Mouse (Mus musculus): Measurements from ENCODE around the gene Ccdc89. TPM values are rescaled to one million over a fixed set of nuclear protein-coding genes. Genes with fewer than 3 reads are reported as not detected.
A peak's percentile ranks its signal among the peaks of the same experiment; 100 is the strongest.

Gene Ccdc89
- polyA plus RNA-seq, 1 experiment from 2014 or later: 2.2 TPM

DNA sequence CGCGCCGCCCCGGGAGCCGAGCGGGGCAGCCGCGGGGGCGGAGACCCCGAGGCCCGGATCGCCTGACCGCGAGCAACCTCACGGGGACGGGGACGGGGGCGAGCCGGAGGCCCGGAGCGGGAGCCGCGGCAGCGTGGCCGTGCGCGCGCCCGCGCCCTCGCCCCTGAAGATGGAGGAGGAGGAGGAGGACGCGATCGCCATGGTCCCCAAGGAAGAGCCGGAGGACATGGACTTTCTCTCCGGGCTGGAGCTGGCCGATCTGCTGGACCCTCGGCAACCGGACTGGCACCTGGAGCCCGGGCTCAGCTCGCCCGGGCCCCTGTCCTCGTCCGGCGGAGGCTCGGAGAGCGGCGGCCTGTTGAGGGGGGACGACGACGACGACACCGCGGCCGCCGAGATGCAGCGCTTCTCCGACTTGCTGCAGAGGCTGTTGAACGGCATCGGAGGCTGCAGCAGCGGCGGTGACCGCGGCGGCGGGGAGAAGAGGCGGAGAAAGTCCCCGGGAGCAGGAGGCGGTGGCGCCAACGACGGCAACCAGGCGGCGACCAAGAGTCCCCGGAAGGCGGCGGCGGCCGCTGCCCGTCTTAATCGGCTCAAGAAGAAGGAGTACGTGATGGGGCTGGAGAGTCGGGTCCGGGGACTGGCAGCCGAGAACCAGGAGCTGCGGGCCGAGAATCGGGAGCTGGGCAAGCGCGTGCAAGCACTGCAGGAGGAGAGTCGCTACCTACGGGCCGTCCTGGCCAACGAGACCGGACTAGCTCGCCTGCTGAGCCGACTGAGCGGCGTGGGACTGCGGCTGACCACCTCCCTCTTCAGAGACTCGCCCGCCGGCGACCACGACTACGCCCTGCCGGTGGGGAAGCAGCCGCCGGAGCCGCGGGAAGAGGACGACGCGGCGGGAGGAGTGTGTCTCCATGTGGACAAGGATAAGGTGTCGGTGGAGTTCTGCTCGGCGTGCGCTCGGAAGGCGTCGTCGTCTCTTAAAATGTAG, 17.0 kb downstream of the Ccdc89 start:
- H3K4me2 ChIP-seq: peak overlapping the region; percentile 98
- H3K27ac ChIP-seq: peak overlapping the region; percentile 98
- H3K4me3 ChIP-seq: peak overlapping the region; percentile 98
- no peaks in the 10 kb centered on the region for H3K27me3 ChIP-seq
- H3K9ac ChIP-seq: peak overlapping the region; percentile 97
- H3K4me1 ChIP-seq (replicated peaks): peaks cover 9% of the 10 kb centered on the region
- under 1% methylated on average over 95 of the region's 123 CpGs for WGBS
- H3K9me3 ChIP-seq: no peaks in the 10 kb centered on the region
- H3K36me3 ChIP-seq: peaks cover 3% of the 10 kb centered on the region; the same call in 1 of the 2 replicates
- ATAC-seq (ENCODE audit: low FRiP score): peak; percentile 76

DNA sequence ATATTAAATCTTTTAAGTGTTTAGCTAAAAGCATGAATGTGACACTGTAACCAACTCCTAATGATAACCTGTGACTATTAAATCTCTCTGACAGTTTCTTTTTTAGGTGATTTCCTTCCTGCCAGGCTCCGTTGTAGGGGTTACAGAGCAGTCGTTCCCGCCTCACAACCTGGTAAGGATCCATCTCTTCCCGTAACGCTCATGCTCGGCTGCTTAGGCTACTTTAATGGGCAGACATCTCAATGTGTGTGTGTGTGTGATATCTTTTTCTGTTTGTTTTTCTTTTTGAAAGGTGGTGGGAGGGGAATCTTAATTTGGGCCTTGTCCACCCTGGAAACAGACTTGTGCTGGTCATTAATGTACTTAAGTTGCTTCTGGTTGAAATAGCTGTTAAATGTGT, 17.8 kb downstream of the Ccdc89 start:
- no peak for ATAC-seq (ENCODE audit: low FRiP score)
- H3K27me3 ChIP-seq: no peaks in the 10 kb centered on the region
- peak overlapping the region; percentile 98 for H3K4me2 ChIP-seq
- peaks cover 9% of the 10 kb centered on the region for H3K4me1 ChIP-seq (replicated peaks)
- peak overlapping the region; percentile 97 for H3K9ac ChIP-seq
- peak overlapping the region; percentile 98 for H3K4me3 ChIP-seq
- peak overlapping the region; percentile 98; the same call in 1 of the 2 replicates for H3K27ac ChIP-seq
- no peaks in the 10 kb centered on the region for H3K9me3 ChIP-seq
- peaks cover 6% of the 10 kb centered on the region for H3K36me3 ChIP-seq
- WGBS: 2% methylated on average over 6 of the region's 6 CpGs

DNA sequence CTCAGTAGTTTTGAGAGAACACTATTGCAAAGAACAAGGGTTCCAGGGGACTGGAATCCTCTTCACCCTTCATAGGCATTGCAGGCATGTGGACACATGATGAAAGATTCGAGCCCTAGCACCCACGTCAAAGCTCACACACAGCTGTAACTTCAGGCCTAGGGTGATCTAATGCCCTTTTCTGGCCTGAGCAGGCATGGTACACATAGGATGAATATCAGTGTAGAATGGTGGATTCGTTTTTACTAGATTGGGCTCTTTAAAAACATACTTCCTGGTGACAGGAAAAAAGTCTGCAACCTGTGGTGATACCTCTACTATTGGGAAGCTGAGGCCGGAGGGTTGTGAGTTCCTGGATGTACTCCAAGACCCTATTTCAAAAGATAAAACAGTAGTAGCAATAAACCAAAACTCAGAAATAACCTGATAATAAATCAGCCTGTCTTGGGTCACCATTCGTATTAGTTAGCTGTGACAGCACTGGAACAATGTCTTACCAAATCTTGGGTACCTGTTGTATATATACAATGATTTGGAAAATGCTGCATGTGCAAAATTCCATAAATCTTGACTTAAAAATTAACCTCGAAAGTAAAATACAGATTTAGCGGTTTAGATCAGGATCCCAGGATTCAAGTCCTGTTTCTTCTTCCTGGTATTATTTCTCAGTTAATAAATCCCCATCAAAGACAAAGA, 29.9 kb downstream of the Ccdc89 start:
- Histone ChIP-seq H3K9ac (peak overlapping the region; percentile 86), H3K4me1 (replicated peaks) (peaks cover 16% of the 10 kb centered on the region), H3K4me3 (peak overlapping the region; percentile 69), H3K27me3 (no peaks in the 10 kb centered on the region), H3K9me3 (no peaks in the 10 kb centered on the region), H3K4me2 (peak overlapping the region; percentile 56), H3K27ac (peak overlapping the region; percentile 93; the same call in 1 of the 2 replicates), H3K36me3 (peaks cover 17% of the 10 kb centered on the region)
- WGBS: 42% methylated on average over 7 of the region's 7 CpGs
- ATAC-seq (ENCODE audit: low FRiP score): no peak

DNA sequence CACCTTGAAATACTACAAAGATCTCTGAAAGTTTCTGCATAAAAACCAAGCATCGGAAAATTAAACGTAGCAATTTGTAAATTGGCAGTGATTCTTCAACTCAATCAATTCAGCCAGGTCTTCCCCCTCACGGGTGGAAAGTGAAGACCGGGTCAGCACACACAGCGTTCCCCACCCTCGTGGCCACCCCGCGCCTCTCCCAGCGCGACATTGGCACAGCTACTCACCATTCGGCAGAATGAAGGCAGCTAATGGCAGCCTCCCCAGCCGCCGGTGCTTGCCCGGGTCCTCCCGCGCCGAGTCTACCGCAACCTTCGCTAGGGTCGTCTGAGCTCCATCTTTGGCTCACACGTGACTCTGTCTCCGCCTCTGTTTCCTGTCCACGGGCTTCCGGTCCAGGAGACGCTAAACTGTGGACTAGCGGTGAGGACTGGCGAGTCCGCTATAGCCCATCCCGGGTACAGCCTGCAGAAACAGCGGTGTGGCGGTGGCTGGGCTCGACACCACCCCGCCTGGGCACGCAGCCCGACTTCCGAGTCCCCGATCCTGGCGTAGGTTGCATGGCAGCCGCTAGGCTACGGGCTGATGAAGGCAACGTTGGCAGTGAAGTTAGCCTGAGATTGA, 30.6 kb downstream of the Ccdc89 start, which contains the start of gene Tmem126a:
Gene Tmem126a, minus strand, starts transcription at position 385 of the 624 bp plus-strand sequence.
- ATAC-seq (ENCODE audit: low FRiP score): peak; percentile 98
- H3K4me3 ChIP-seq: peak within 1 kb of the TSS; percentile 69
- peak within 1 kb of the TSS; percentile 56 for H3K4me2 ChIP-seq
- under 1% methylated on average over 41 of the region's 41 CpGs for WGBS
- no peaks in the 10 kb centered on the region for H3K27me3 ChIP-seq
- peak within 1 kb of the TSS; percentile 86 for H3K9ac ChIP-seq
- peak within 1 kb of the TSS; percentile 93 for H3K27ac ChIP-seq
- H3K4me1 ChIP-seq (replicated peaks): peaks cover 16% of the 10 kb centered on the region
- no peaks in the 10 kb centered on the region for H3K9me3 ChIP-seq
- peaks cover 15% of the 10 kb centered on the region for H3K36me3 ChIP-seq

DNA sequence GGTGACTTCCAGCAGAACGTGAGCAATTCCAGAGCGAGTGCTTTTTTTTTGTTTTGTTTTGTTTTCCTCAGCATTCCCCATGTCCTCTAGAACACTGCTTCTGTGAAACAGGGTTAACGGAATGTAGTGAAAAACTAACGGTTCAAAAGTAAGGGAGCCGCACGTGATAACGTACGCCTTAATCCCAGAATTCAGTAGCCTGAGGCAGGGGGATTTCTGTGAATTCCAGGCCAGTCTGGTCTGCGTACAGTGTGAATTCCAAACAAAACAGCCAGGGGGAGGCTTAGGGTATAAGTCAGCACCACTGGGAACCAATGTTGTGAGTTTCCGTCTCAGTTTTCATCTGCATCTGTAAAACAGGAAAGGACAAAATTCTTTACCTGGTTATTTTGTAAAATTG, 31.1 kb downstream of the Ccdc89 start:
- peak; percentile 78 for ATAC-seq (ENCODE audit: low FRiP score)
- H3K4me2 ChIP-seq: peak overlapping the region; percentile 56
- WGBS: 15% methylated on average over 10 of the region's 10 CpGs

DNA sequence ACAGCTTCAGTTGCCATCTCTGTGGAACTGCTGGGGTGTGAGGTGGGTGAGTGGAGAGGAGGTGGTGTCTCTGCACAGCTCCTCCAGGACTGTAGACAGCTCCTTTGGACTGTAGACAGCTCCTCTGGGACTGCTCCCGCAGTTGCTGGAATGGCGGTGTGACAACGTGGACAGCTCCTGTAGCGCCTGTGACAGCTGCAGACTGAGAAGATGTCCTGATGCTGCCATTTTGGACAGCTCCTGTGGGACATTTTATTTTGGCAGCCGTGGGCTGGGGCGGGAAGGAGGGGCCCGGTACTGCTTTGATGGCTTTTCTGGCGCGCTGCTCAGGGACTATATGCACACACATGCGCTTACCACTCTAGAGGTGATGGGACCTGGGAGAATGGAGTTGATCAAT, 34.0 kb downstream of the Ccdc89 start:
- no peak overlapping the region for H3K9ac ChIP-seq
- no peaks in the 10 kb centered on the region for H3K9me3 ChIP-seq
- H3K27me3 ChIP-seq: no peaks in the 10 kb centered on the region
- H3K4me1 ChIP-seq (replicated peaks): peaks cover 16% of the 10 kb centered on the region
- no peak overlapping the region for H3K4me2 ChIP-seq
- 55% methylated on average over 10 of the region's 10 CpGs for WGBS
- H3K27ac ChIP-seq: no peak overlapping the region
- H3K4me3 ChIP-seq: no peak overlapping the region
- no peaks in the 10 kb centered on the region for H3K36me3 ChIP-seq
- ATAC-seq (ENCODE audit: low FRiP score): no peak

More for the DNA sequence above, 31.1 kb downstream of the Ccdc89 start:
- Histone ChIP-seq H3K4me1 (replicated peaks) (peaks cover 16% of the 10 kb centered on the region), H3K27ac (peak overlapping the region; percentile 93), H3K36me3 (peaks cover 15% of the 10 kb centered on the region), H3K4me3 (peak overlapping the region; percentile 69), H3K9ac (peak overlapping the region; percentile 86), H3K27me3 (no peaks in the 10 kb centered on the region), H3K9me3 (no peaks in the 10 kb centered on the region)

DNA sequence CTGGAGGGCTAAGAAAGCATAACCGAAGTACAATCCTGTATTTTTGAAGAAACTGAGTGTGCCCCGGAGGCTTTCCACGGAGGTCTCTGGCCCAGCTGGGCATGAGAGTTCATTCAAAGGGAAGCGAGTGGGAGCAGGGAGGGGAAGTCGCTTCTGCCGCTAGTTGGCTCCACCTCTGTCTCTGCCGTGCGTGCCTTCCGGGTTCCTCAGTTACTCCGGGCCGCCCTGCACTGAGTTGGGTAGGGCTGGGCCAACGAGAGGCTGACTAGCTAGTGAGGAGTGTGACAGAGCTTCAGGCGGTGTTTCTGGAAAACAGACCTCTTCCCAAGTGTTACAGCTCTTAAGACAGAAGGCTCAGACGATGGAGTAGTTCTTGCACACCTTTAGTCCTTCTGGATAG, 34.6 kb downstream of the Ccdc89 start:
- H3K27me3 ChIP-seq: no peaks in the 10 kb centered on the region
- no peaks in the 10 kb centered on the region for H3K36me3 ChIP-seq
- H3K4me1 ChIP-seq (replicated peaks): peaks cover 12% of the 10 kb centered on the region
- ATAC-seq (ENCODE audit: low FRiP score): no peak
- H3K9me3 ChIP-seq: no peaks in the 10 kb centered on the region
- no peak overlapping the region for H3K4me3 ChIP-seq
- H3K9ac ChIP-seq: no peak overlapping the region
- no peak overlapping the region for H3K4me2 ChIP-seq
- no peak overlapping the region for H3K27ac ChIP-seq
- 28% methylated on average over 14 of the region's 14 CpGs for WGBS

DNA sequence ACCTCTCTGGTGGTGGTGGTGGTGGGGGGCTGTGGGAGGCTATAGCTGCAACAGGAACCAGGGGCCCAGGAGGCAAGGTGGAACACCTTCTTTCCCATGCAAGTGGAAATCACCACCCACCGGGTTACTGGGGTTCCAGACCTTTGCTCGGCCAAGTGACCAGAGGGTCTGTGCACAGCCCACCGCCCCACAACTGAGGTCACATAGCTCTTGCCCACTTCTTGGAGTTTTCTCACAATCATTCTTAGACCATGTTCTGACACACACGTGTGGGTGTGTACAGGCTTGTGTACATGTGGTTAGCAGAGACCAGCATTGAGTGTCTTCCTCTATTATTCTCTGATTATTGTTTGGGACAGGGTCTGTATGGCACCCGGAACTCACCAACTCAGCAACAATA, 35.1 kb downstream of the Ccdc89 start:
- H3K27ac ChIP-seq: no peak overlapping the region
- 0 out of 2 replicates have a peak, but pooled peaks cover under 1% of the 10 kb centered on the region for H3K36me3 ChIP-seq
- H3K4me3 ChIP-seq: no peak overlapping the region
- H3K27me3 ChIP-seq: no peaks in the 10 kb centered on the region
- H3K4me1 ChIP-seq (replicated peaks): peaks cover 7% of the 10 kb centered on the region
- H3K4me2 ChIP-seq: no peak overlapping the region
- H3K9ac ChIP-seq: no peak overlapping the region
- ATAC-seq (ENCODE audit: low FRiP score): no peak
- H3K9me3 ChIP-seq: no peaks in the 10 kb centered on the region
- WGBS: 95% methylated on average over 5 of the region's 5 CpGs

DNA sequence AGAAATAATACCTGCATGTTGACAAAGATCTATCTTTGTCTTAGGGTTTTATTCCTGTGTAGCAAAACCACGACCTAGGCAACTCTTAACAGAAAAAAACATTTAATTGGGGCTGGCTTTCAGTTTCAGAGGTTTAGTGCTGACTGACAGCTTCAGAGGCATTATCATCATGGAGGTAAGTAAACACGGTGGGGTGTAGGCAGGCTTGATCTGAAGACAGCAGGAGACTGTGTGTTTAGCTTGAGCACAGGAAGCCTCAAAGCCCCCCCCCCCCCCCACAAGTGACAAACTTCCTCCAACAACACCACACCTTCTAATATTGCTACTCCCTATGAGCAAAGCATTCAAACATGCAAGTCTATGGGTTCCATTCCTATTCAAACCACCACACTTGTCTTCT, 47.1 kb downstream of the Ccdc89 start:
- WGBS: 69% methylated on average over 2 of the region's 2 CpGs
- Histone ChIP-seq H3K27ac (no peak overlapping the region), H3K9ac (no peak overlapping the region), H3K9me3 (no peaks in the 10 kb centered on the region), H3K4me2 (no peak overlapping the region), H3K4me1 (replicated peaks) (peaks cover 14% of the 10 kb centered on the region), H3K27me3 (no peaks in the 10 kb centered on the region), H3K36me3 (peaks cover 17% of the 10 kb centered on the region), H3K4me3 (no peak overlapping the region)
- no peak for ATAC-seq (ENCODE audit: low FRiP score)

DNA sequence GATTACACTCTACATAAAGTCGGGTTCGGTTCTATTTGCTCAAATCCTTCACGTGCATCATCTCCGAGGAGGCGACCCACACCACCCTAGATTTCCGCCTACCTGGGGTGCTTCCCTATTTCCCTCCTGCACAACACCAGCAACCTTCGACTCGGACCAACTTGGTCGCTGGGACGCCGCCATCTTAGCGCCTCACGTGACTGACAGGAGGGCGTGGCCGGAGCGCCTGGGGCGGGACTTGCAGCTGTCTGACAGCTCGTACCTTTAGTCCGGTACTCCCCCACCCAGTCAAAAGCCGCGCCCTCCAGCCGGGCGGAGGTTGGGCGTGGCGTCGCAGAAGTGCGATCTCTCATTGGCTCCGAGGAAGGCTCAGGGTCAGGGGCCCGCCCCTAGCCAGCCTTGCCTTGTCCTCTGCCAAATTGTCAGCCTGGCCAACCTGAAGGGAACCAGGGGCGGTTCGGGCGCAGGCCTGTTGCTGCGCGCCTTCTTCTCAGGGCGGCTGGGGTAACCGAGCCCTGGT, 49.5 kb downstream of the Ccdc89 start, which contains the start of gene Tmem126b:
Gene Tmem126b, minus strand, starts transcription at position 209 of the 520 bp plus-strand sequence.
- WGBS: under 1% methylated on average over 36 of the region's 36 CpGs
- ATAC-seq (ENCODE audit: low FRiP score): peak; percentile 100
- H3K4me3 ChIP-seq: peak within 1 kb of the TSS; percentile 69
- peak within 1 kb of the TSS; percentile 83 for H3K9ac ChIP-seq
- no peaks in the 10 kb centered on the region for H3K36me3 ChIP-seq
- H3K9me3 ChIP-seq: no peaks in the 10 kb centered on the region
- peaks cover 3% of the 10 kb centered on the region; the same call in 1 of the 2 replicates for H3K27me3 ChIP-seq
- peak within 1 kb of the TSS; percentile 92 for H3K27ac ChIP-seq
- peaks cover 14% of the 10 kb centered on the region for H3K4me1 ChIP-seq (replicated peaks)
- H3K4me2 ChIP-seq: peak within 1 kb of the TSS; percentile 65

DNA sequence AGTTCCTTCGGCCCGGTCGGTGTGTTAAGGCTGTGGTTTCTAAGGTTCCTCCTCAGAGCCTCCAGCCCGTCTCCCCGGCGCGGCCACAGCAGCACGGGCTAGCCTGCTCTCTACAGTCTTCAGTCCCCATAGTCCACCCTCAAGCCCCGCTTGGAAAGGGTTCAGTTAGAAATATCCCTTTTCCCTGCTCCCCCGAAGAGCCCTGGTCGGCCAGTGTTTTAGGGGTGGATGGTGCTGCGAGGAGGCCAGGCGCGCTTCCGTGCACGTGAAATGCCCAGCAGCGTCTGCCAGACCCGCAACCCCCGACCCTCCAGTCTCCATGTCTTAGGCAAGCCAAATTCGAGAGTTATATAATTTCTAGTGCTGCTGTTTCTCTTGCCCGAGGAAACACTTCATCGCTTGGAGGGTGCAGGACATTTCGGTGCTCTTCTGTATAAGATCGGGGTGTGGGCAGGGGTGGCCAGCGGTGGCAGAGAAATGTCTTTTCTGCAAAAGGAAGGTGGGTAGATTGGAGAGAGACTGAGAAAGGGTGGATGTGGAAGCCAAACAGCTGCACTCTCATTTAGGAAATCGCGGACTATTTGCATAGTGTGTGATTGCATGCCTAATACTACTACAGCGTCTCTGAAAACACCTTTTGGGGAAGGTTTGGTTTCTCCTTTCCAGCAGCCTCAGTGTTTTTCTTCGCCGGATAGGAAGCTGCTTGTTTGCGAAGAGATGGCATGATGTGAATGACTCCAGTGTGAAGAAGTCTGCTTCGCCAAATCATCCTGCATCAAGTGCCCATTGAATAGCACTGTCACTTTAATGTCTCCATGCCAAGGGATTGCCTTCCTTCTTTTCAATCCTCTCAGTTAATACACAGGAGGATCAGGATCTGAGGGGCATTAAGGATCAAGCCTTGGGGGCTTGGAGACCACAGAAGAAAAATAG, 50.2 kb downstream of the Ccdc89 start, which contains the start of gene Dlg2:
Gene Dlg2, plus strand, starts transcription at position 360 of the 933 bp plus-strand sequence.
- peaks cover 3% of the 10 kb centered on the region; the same call in 1 of the 2 replicates for H3K27me3 ChIP-seq
- peak within 1 kb of the TSS; percentile 83 for H3K9ac ChIP-seq
- H3K4me2 ChIP-seq: peak within 1 kb of the TSS; percentile 65
- ATAC-seq (ENCODE audit: low FRiP score): peak; percentile 92; the same call in 1 of the 2 replicates
- WGBS: 1% methylated on average over 32 of the region's 32 CpGs
- H3K36me3 ChIP-seq: no peaks in the 10 kb centered on the region
- H3K4me3 ChIP-seq: peak within 1 kb of the TSS; percentile 69
- H3K4me1 ChIP-seq (replicated peaks): peaks cover 14% of the 10 kb centered on the region
- no peaks in the 10 kb centered on the region for H3K9me3 ChIP-seq
- peak within 1 kb of the TSS; percentile 92 for H3K27ac ChIP-seq
